Mouse (Mus musculus): ENCODE measurements around the gene Lcn8. TPM values are rescaled to one million over a fixed set of nuclear protein-coding genes. Genes with fewer than 3 reads are reported as not detected.

The Lcn8 gene
- polyA plus RNA-seq, 1 experiment from 2014 or later = 0.16 TPM

- 61% methylated on average over 1 of the region's 1 CpGs for WGBS
These were observed 18.9 kb upstream of the Lcn8 start for GRCm38 (mm10) chr2:25634046-25634445.

GRCm38 (mm10) chr2:25639890-25640289 lies 13.0 kb upstream of the Lcn8 start:
- Histone ChIP-seq H3K4me3 (ENCODE audit: low read depth, low read length) (no peak overlapping the region), H3K27ac (replicated peaks) (no peak overlapping the region), H3K4me1 (replicated peaks; ENCODE audit: control insufficient read depth, insufficient read depth) (no peaks in the 10 kb centered on the region), H3K27me3 (ENCODE audit: control insufficient read depth, insufficient read depth, low read length) (no peaks in the 10 kb centered on the region), H3K36me3 (ENCODE audit: control insufficient read depth, insufficient read depth, low read length) (no peaks in the 10 kb centered on the region), H3K9ac (ENCODE audit: low read length) (no peak overlapping the region), H3K4me2 (replicated peaks; ENCODE audit: low read depth) (no peak overlapping the region), H3K9me3 (ENCODE audit: control insufficient read depth, low read length) (no peaks in the 10 kb centered on the region)
- peak; percentile 51 for DNase-seq (ENCODE audit: low spot score)
- ATAC-seq (ENCODE audit: low FRiP score, low TSS enrichment) = no peak
- TF ChIP-seq CTCF (IDR thresholded peaks at IDR 0.05; ENCODE audit: low read depth) = peak; percentile 77
- TF ChIP-seq EP300 (optimal IDR thresholded peaks at IDR 0.05) = no peak
- WGBS = 20% methylated on average over 6 of the region's 6 CpGs

More at GRCm38 (mm10) chr2:25634046-25634445, 18.9 kb upstream of the Lcn8 start:
- DNase-seq (ENCODE audit: low spot score) (no peak), ATAC-seq (ENCODE audit: low FRiP score, low TSS enrichment) (no peak)
- no peak overlapping the region for H3K4me2 ChIP-seq (replicated peaks; ENCODE audit: low read depth)
- H3K4me3 ChIP-seq (ENCODE audit: low read depth, low read length) = no peak overlapping the region
- H3K27me3 ChIP-seq (ENCODE audit: control insufficient read depth, insufficient read depth, low read length) = no peaks in the 10 kb centered on the region
- H3K27ac ChIP-seq (replicated peaks) = no peak overlapping the region
- no peaks in the 10 kb centered on the region for H3K36me3 ChIP-seq (ENCODE audit: control insufficient read depth, insufficient read depth, low read length)
- peak; percentile 54 for TF ChIP-seq CTCF (IDR thresholded peaks at IDR 0.05; ENCODE audit: low read depth)
- no peak for TF ChIP-seq EP300 (optimal IDR thresholded peaks at IDR 0.05)
- H3K9ac ChIP-seq (ENCODE audit: low read length) = no peak overlapping the region
- H3K4me1 ChIP-seq (replicated peaks; ENCODE audit: control insufficient read depth, insufficient read depth) = no peaks in the 10 kb centered on the region
- H3K9me3 ChIP-seq (ENCODE audit: control insufficient read depth, low read length) = no peaks in the 10 kb centered on the region

- Histone ChIP-seq H3K4me2 (replicated peaks; ENCODE audit: low read depth) (no peak overlapping the region), H3K9me3 (ENCODE audit: control insufficient read depth, low read length) (no peaks in the 10 kb centered on the region), H3K9ac (ENCODE audit: low read length) (no peak overlapping the region), H3K27me3 (ENCODE audit: control insufficient read depth, insufficient read depth, low read length) (no peaks in the 10 kb centered on the region), H3K27ac (replicated peaks) (no peak overlapping the region), H3K4me3 (ENCODE audit: low read depth, low read length) (no peak overlapping the region), H3K4me1 (replicated peaks; ENCODE audit: control insufficient read depth, insufficient read depth) (no peaks in the 10 kb centered on the region), H3K36me3 (ENCODE audit: control insufficient read depth, insufficient read depth, low read length) (no peaks in the 10 kb centered on the region)
- ATAC-seq (ENCODE audit: low FRiP score, low TSS enrichment) (no peak), DNase-seq (ENCODE audit: low spot score) (no peak)
- TF ChIP-seq EP300 (optimal IDR thresholded peaks at IDR 0.05) (no peak), CTCF (IDR thresholded peaks at IDR 0.05; ENCODE audit: low read depth) (no peak)
- 52% methylated on average over 1 of the region's 1 CpGs for WGBS
These were observed 1.6 kb downstream of the Lcn8 start for GRCm38 (mm10) chr2:25654502-25654901.

- no peak overlapping the region for H3K9ac ChIP-seq (ENCODE audit: low read length)
- H3K4me2 ChIP-seq (replicated peaks; ENCODE audit: low read depth) = no peak overlapping the region
- H3K27me3 ChIP-seq (ENCODE audit: control insufficient read depth, insufficient read depth, low read length) = no peaks in the 10 kb centered on the region
- DNase-seq (ENCODE audit: low spot score) = no peak
- ATAC-seq (ENCODE audit: low FRiP score, low TSS enrichment) = no peak
- WGBS = 63% methylated on average over 4 of the region's 4 CpGs
- H3K4me1 ChIP-seq (replicated peaks; ENCODE audit: control insufficient read depth, insufficient read depth) = no peaks in the 10 kb centered on the region
- TF ChIP-seq CTCF (IDR thresholded peaks at IDR 0.05; ENCODE audit: low read depth) (no peak), EP300 (optimal IDR thresholded peaks at IDR 0.05) (no peak)
- no peaks in the 10 kb centered on the region for H3K36me3 ChIP-seq (ENCODE audit: control insufficient read depth, insufficient read depth, low read length)
- no peak overlapping the region for H3K4me3 ChIP-seq (ENCODE audit: low read depth, low read length)
- H3K9me3 ChIP-seq (ENCODE audit: control insufficient read depth, low read length) = no peaks in the 10 kb centered on the region
- H3K27ac ChIP-seq (replicated peaks) = no peak overlapping the region
These were observed 3.8 kb downstream of the Lcn8 start for GRCm38 (mm10) chr2:25656691-25657090.

GRCm38 (mm10) chr2:25657246-25657645 lies 4.3 kb downstream of the Lcn8 start:
- ATAC-seq (ENCODE audit: low FRiP score, low TSS enrichment) (no peak), DNase-seq (ENCODE audit: low spot score) (no peak)
- H3K4me3 ChIP-seq (ENCODE audit: low read depth, low read length) = no peak overlapping the region
- no peaks in the 10 kb centered on the region for H3K9me3 ChIP-seq (ENCODE audit: control insufficient read depth, low read length)
- H3K36me3 ChIP-seq (ENCODE audit: control insufficient read depth, insufficient read depth, low read length) = no peaks in the 10 kb centered on the region
- no peak overlapping the region for H3K27ac ChIP-seq (replicated peaks)
- H3K9ac ChIP-seq (ENCODE audit: low read length) = no peak overlapping the region
- no peak overlapping the region for H3K4me2 ChIP-seq (replicated peaks; ENCODE audit: low read depth)
- H3K4me1 ChIP-seq (replicated peaks; ENCODE audit: control insufficient read depth, insufficient read depth) = no peaks in the 10 kb centered on the region
- TF ChIP-seq EP300 (optimal IDR thresholded peaks at IDR 0.05) (no peak), CTCF (IDR thresholded peaks at IDR 0.05; ENCODE audit: low read depth) (no peak)
- H3K27me3 ChIP-seq (ENCODE audit: control insufficient read depth, insufficient read depth, low read length) = no peaks in the 10 kb centered on the region
- 72% methylated on average over 4 of the region's 4 CpGs for WGBS

GRCm38 (mm10) chr2:25657652-25658051 lies 4.7 kb downstream of the Lcn8 start, which contains the start of gene Lcn5:
Lcn5 (plus strand) TSS chr2:25657952.
- ATAC-seq (ENCODE audit: low FRiP score, low TSS enrichment) (no peak), DNase-seq (ENCODE audit: low spot score) (no peak)
- Histone ChIP-seq H3K9me3 (ENCODE audit: control insufficient read depth, low read length) (no peaks in the 10 kb centered on the region), H3K27ac (replicated peaks) (no peak within 1 kb of the TSS), H3K9ac (ENCODE audit: low read length) (no peak within 1 kb of the TSS), H3K27me3 (ENCODE audit: control insufficient read depth, insufficient read depth, low read length) (no peaks in the 10 kb centered on the region), H3K4me3 (ENCODE audit: low read depth, low read length) (no peak within 1 kb of the TSS), H3K4me1 (replicated peaks; ENCODE audit: control insufficient read depth, insufficient read depth) (no peaks in the 10 kb centered on the region), H3K4me2 (replicated peaks; ENCODE audit: low read depth) (no peak within 1 kb of the TSS), H3K36me3 (ENCODE audit: control insufficient read depth, insufficient read depth, low read length) (no peaks in the 10 kb centered on the region)
- TF ChIP-seq CTCF (IDR thresholded peaks at IDR 0.05; ENCODE audit: low read depth) (no peak), EP300 (optimal IDR thresholded peaks at IDR 0.05) (no peak)

All from stomach, postnatal 0 days (tissue).